ENCODE assay signal across 14 mouse cellular contexts in the genomic region with DNA sequence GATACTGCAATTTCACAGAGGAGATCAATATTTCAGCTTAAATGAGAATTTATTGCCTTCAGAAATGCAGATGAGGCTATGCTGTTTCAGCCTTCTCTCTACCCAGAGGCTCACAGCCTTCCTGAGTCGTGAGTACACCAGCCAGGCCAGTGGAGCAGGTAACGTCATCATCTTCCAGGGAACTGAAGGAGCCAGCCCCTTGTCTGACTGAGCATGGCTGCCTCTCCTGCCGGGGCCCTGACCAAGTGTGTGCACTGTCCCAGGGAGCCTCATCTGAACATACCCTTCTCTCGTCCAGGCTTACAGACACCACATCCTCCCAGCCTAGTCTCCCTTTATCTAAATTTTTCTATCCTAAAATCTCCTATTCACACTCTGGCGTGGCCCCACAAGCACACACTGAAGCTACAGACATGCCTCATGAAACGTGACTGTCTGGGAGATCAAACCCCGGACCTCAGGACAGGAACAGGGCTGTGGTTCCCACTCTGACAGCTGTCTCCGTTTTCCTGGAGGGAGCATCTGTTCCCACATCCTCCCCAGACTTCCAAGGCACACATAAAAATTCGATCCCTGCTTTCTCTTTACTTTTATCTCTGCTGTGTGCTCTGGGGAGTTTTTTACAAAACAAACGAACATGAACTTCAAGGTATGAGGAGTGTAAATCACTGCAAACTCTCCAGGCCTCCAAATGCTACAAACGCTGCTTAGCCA.
DNase-seq lines count a peak whose midpoint lies in the region; ATAC-seq lines count a peak whose summit lies in the region.
"Had no signal": no experiment of that assay in that cellular context is flagged by ENCODE, and none has a peak within 500 bp of the region (broad histone marks: within the 10 kb centered on the region; RNA-seq: fewer than 3 reads in every experiment).

No protein-coding gene starts in this region.

- H3K9me3 ChIP-seq in hindbrain, embryonic 12.5 days (replicated peaks), result no peaks in the 10 kb centered on the region
- no peaks in the 10 kb centered on the region for H3K9me3 ChIP-seq in neural tube, embryonic 14.5 days (ENCODE audit: control insufficient read depth, low read length)
- no peaks in the 10 kb centered on the region for H3K9me3 ChIP-seq in liver, embryonic 11.5 days (ENCODE audit: control insufficient read depth, low read length)
- H3K9me3 ChIP-seq: G1E; heart, embryonic 13.5 days had no signal

- peaks cover 10% of the 10 kb centered on the region for H3K4me1 ChIP-seq in hindbrain, embryonic 12.5 days
- peaks cover 8% of the 10 kb centered on the region; the same call in 1 of the 2 replicates for H3K4me1 ChIP-seq in neural tube, embryonic 14.5 days (ENCODE audit: control insufficient read depth, insufficient read depth, low read length)
- H3K4me1 ChIP-seq in liver, embryonic 11.5 days (replicated peaks; ENCODE audit: control insufficient read depth, insufficient read depth, low read length), result no peaks in the 10 kb centered on the region

- no peak overlapping the region for H3K9ac ChIP-seq in hindbrain, embryonic 12.5 days
- H3K9ac ChIP-seq in neural tube, embryonic 14.5 days (replicated peaks; ENCODE audit: low read depth, low read length), result no peak overlapping the region
- no peak overlapping the region for H3K9ac ChIP-seq in liver, embryonic 11.5 days (ENCODE audit: low read depth, low read length)
- H3K9ac ChIP-seq: heart, embryonic 13.5 days; liver, embryonic 14.5 days had no signal

- peak; percentile 7 for DNase-seq in lung, postnatal 36 days
- no peak for DNase-seq in lung, postnatal 4 days
- DNase-seq in kidney, postnatal 36 days, result peak; percentile 31 to 47
- no peak for DNase-seq in right cerebral cortex, postnatal 10 days (ENCODE audit: low spot score in 2 of 2)
- no peak for DNase-seq in liver, embryonic 11.5 days (ENCODE audit: low spot score)
- DNase-seq: cerebellum, adult 11-12 months; layer of hippocampus, adult 9-11 months; thymus, postnatal 36 days had no signal

- no peaks in the 10 kb centered on the region for H3K36me3 ChIP-seq in hindbrain, embryonic 12.5 days
- H3K36me3 ChIP-seq in neural tube, embryonic 14.5 days (ENCODE audit: control insufficient read depth, insufficient read depth, low read length), result no peaks in the 10 kb centered on the region
- H3K36me3 ChIP-seq in liver, embryonic 11.5 days (ENCODE audit: control insufficient read depth, insufficient read depth, low read length), result no peaks in the 10 kb centered on the region
- H3K36me3 ChIP-seq: G1E; heart, embryonic 13.5 days had no signal

- no peak overlapping the region for H3K4me3 ChIP-seq in hindbrain, embryonic 12.5 days
- no peak overlapping the region for H3K4me3 ChIP-seq in neural tube, embryonic 14.5 days (ENCODE audit: low read depth, low read length)
- H3K4me3 ChIP-seq in liver, embryonic 11.5 days (ENCODE audit: low read depth, low read length), result no peak overlapping the region
- H3K4me3 ChIP-seq: erythroblast, embryonic 14.5 days; heart, embryonic 13.5 days had no signal

- WGBS in hindbrain, embryonic 12.5 days, result 55% methylated on average over 11 of the region's 11 CpGs
- WGBS in neural tube, embryonic 14.5 days, result 26% methylated on average over 11 of the region's 11 CpGs
- WGBS in liver, embryonic 11.5 days, result 44% methylated on average over 11 of the region's 11 CpGs

- no peak overlapping the region for H3K4me2 ChIP-seq in hindbrain, embryonic 12.5 days (replicated peaks)
- H3K4me2 ChIP-seq in neural tube, embryonic 14.5 days (ENCODE audit: low read depth, low read length), result no peak overlapping the region
- H3K4me2 ChIP-seq in liver, embryonic 11.5 days, result no peak overlapping the region
- H3K4me2 ChIP-seq: heart, embryonic 13.5 days had no signal

- ATAC-seq in hindbrain, embryonic 12.5 days (ENCODE audit: low FRiP score), result no peak
- peak; percentile 23; the same call in 1 of the 2 replicates for ATAC-seq in neural tube, embryonic 14.5 days (ENCODE audit: low read depth)
- ATAC-seq in liver, embryonic 11.5 days (replicated peaks; ENCODE audit: low FRiP score), result no peak

- no peaks in the 10 kb centered on the region for H3K27me3 ChIP-seq in hindbrain, embryonic 12.5 days
- no peaks in the 10 kb centered on the region for H3K27me3 ChIP-seq in neural tube, embryonic 14.5 days (ENCODE audit: control insufficient read depth, insufficient read depth, low read length)
- H3K27me3 ChIP-seq in liver, embryonic 11.5 days (replicated peaks; ENCODE audit: control insufficient read depth, insufficient read depth, low read length), result no peaks in the 10 kb centered on the region
- H3K27me3 ChIP-seq: heart, embryonic 13.5 days had no signal

- H3K27ac ChIP-seq in hindbrain, embryonic 12.5 days, result peak overlapping the region; percentile 58; the same call in 1 of the 2 replicates
- H3K27ac ChIP-seq in neural tube, embryonic 14.5 days (ENCODE audit: low read depth, low read length), result peak overlapping the region; percentile 39; the same call in 1 of the 2 replicates
- H3K27ac ChIP-seq in liver, embryonic 11.5 days (ENCODE audit: low read depth, low read length), result no peak overlapping the region
- H3K27ac ChIP-seq: heart, embryonic 13.5 days; liver, embryonic 14.5 days had no signal

Comparison
In these comparisons a context has a peak if more than half of its experiments do, and no peak if none do; other contexts are left out.
1. DNase-seq: peak in lung, postnatal 36 days (single experiment) and kidney, postnatal 36 days (2 of 2); none in lung, postnatal 4 days (0 of 2), right cerebral cortex, postnatal 10 days (0 of 2) and liver, embryonic 11.5 days (single experiment).